Mouse (Mus musculus): ENCODE measurements around the gene Lcp1. TPM values are rescaled to one million over a fixed set of nuclear protein-coding genes. Genes with fewer than 3 reads are reported as not detected.

The Lcp1 gene
- total RNA-seq (2021) = 10 to 100 TPM; 14.3 to 15.2 TPM
- polyA plus RNA-seq (2012; rRNA removed) = 6.8 and 9.2 TPM in 2 replicates
- long read RNA-seq, partial matches to known transcripts = 15 of 17 reads
- long read RNA-seq, other reads (novel, unspliced or antisense) = 2 of 17 reads

DNA sequence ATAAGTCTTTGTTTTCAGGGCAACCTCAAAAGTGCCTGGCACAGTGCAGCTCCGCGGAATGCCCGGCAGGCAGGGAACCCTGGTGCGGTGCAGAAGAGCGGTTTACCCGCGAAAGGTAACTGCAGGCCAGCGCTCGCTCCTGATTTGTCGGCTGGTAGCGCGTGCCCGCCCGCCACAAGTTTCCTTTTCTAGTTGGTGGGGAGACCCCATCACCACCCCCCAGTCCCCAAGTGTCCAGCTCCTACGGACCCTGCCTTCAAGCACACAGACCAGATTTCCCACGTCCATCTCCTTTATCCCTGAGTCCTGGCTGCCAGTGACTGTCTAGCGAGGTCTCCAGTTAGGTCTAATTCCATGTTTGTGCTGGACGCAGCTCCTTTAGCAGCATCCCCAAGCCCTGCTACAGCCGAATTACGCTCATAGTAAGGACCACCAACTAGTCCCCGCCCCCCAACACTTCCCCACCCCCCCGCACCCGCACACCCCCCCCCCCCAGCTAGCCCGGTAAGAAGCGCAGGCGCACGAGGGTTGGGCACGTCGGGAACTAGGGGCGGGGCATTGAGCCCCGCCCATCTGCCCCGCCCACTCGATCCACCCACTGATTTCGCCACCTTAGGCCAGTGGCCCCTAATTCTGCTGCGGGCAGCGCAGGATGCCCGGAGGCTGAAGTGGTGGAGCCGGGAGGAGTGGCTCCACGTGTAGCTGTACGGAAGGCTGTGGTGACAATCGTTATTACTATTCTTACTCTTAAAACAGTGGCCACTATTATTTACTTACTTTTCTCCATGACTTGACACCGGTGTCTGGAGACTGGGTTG is at the start of gene Lcp1, which contains the start of gene Lrrc63:
TSS of gene Lcp1 (plus strand) at position 601 of the 818 bp plus-strand sequence.
TSS of gene Lrrc63 (minus strand) at position 381 of the 818 bp plus-strand sequence.
- H3K79me2 ChIP-seq (replicated peaks; ENCODE audit: control insufficient read depth, insufficient read depth, low read length) = no peaks in the 10 kb centered on the region
- peak within 1 kb of the TSS; percentile 45 for H3K9ac ChIP-seq (ENCODE audit: low read depth, low read length)
- intact Hi-C loops (cut with DNase I) = no loop called here
- 0 out of 2 replicates have a peak within 1 kb of the TSS, but pooled peaks have one; percentile 7 for H3K27ac ChIP-seq
- H3K4me3 ChIP-seq = peak within 1 kb of the TSS; percentile 55
- no peaks in the 10 kb centered on the region for H3K4me1 ChIP-seq (ENCODE audit: control insufficient read depth, insufficient read depth, low read length)
- H3K27me3 ChIP-seq (ENCODE audit: control insufficient read depth, insufficient read depth, low read length) = no peaks in the 10 kb centered on the region
- WGBS = 2% methylated on average over 38 of the region's 42 CpGs
- DNase-seq = peak; percentile 80
- H3K36me3 ChIP-seq (ENCODE audit: control insufficient read depth, insufficient read depth, low read length) = no peaks in the 10 kb centered on the region
- no peak for TF ChIP-seq EP300 (IDR thresholded peaks at IDR 0.05; ENCODE audit: insufficient read depth, low read depth, low read length)
- peak; percentile 52; the same call in 1 of the 2 replicates for TF ChIP-seq POLR2A (IDR thresholded peaks at IDR 0.05; ENCODE audit: insufficient read depth, low read depth, low read length)

DNA sequence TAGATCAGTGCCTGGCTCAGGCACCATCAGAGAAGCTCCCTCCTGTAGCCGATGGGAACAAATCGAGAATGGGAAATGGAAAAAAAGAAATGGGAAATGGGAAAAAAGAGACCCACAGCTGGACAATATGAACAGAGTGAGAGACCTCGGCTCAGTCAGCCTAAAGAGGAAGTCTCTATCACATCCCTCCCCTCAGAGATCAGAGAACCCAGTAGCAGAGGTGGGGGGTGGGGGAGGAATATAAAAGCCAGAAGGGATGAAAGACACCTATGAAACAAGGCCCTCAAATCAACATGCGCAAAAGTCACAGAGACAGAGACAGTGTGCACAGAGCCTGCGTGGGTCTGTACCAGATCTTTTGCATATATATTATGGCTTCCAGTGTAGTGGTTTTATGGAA is 27.9 kb upstream of the Lcp1 start:
- DNase-seq = no peak
- Histone ChIP-seq H3K9ac (ENCODE audit: low read depth, low read length) (no peak overlapping the region), H3K27me3 (ENCODE audit: control insufficient read depth, insufficient read depth, low read length) (no peaks in the 10 kb centered on the region), H3K4me1 (ENCODE audit: control insufficient read depth, insufficient read depth, low read length) (no peaks in the 10 kb centered on the region), H3K79me2 (replicated peaks; ENCODE audit: control insufficient read depth, insufficient read depth, low read length) (no peaks in the 10 kb centered on the region), H3K36me3 (ENCODE audit: control insufficient read depth, insufficient read depth, low read length) (no peaks in the 10 kb centered on the region), H3K4me3 (no peak overlapping the region), H3K27ac (no peak overlapping the region)
- TF ChIP-seq EP300 (IDR thresholded peaks at IDR 0.05; ENCODE audit: insufficient read depth, low read depth, low read length) (no peak), CTCF (IDR thresholded peaks at IDR 0.05) (no peak), POLR2A (IDR thresholded peaks at IDR 0.05; ENCODE audit: insufficient read depth, low read depth, low read length) (no peak)
- WGBS = 71% methylated on average over 5 of the region's 5 CpGs
- intact Hi-C loops (cut with DNase I) = no loop called here

DNA sequence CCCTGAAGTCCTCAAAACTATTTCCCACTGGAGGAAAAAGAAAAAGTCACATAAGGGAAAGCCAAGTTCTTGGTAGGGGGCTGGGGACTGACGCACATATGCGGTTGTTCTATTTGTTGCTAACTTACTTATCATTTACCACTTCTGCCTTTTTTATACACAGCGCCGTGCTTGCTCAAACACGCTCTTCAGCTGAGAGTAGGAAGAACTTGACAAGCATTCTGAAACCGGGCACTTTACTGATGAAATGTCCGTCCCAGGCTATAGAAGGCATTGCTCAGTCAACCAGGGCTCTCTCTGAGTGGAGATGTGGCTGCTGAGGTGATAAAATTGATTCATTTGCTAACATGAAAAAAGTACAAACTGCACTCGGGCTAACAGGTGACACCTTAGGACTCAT is 9.2 kb upstream of the Lcp1 start:
- Histone ChIP-seq H3K27ac (no peak overlapping the region), H3K4me1 (ENCODE audit: control insufficient read depth, insufficient read depth, low read length) (no peaks in the 10 kb centered on the region), H3K27me3 (ENCODE audit: control insufficient read depth, insufficient read depth, low read length) (no peaks in the 10 kb centered on the region), H3K36me3 (ENCODE audit: control insufficient read depth, insufficient read depth, low read length) (no peaks in the 10 kb centered on the region), H3K79me2 (replicated peaks; ENCODE audit: control insufficient read depth, insufficient read depth, low read length) (no peaks in the 10 kb centered on the region), H3K9ac (ENCODE audit: low read depth, low read length) (no peak overlapping the region), H3K4me3 (no peak overlapping the region)
- intact Hi-C loops (cut with DNase I) = no loop called here
- DNase-seq = no peak
- no peak for TF ChIP-seq CTCF (IDR thresholded peaks at IDR 0.05)
- no peak for TF ChIP-seq EP300 (IDR thresholded peaks at IDR 0.05; ENCODE audit: insufficient read depth, low read depth, low read length)
- no peak for TF ChIP-seq POLR2A (IDR thresholded peaks at IDR 0.05; ENCODE audit: insufficient read depth, low read depth, low read length)
- 80% methylated on average over 8 of the region's 8 CpGs for WGBS

DNA sequence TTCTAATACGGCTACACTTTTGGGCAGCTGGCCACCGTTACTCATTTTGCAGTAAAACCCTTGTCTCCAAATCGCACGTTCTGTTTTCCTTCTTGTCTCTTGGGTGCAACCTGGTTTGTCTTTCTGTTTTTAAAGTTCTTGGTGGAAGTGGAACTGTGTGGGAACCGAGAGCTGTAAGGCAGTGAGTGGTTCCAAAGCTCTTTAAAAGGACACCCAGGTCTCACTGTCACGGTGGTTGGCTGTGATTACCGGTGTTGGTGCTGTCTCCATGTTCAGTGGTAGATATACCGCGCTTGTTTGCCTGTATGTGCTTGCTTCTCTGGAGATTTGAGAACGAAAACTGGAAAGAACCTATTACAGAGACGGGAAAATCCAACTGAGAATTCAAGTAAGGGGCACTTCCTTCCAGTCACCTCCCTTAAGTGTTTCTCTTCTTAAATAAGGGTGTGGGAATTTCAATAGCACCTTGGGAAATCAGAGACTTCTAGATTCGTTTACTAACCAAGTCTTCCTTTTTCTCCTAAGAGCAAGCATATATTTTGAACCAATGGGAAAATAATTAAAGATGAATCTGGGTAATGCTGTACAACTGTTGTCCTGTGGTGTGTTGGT is 529 bp downstream of the Lcp1 start:
- Histone ChIP-seq H3K36me3 (ENCODE audit: control insufficient read depth, insufficient read depth, low read length) (no peaks in the 10 kb centered on the region), H3K27me3 (ENCODE audit: control insufficient read depth, insufficient read depth, low read length) (no peaks in the 10 kb centered on the region), H3K27ac (no peak overlapping the region), H3K9ac (ENCODE audit: low read depth, low read length) (no peak overlapping the region), H3K4me1 (ENCODE audit: control insufficient read depth, insufficient read depth, low read length) (no peaks in the 10 kb centered on the region), H3K79me2 (replicated peaks; ENCODE audit: control insufficient read depth, insufficient read depth, low read length) (no peaks in the 10 kb centered on the region), H3K4me3 (peak overlapping the region; percentile 55)
- 9% methylated on average over 12 of the region's 12 CpGs for WGBS
- intact Hi-C loops (cut with DNase I) = no loop called here
- no peak for DNase-seq
- no peak for TF ChIP-seq EP300 (IDR thresholded peaks at IDR 0.05; ENCODE audit: insufficient read depth, low read depth, low read length)
- no peak for TF ChIP-seq POLR2A (IDR thresholded peaks at IDR 0.05; ENCODE audit: insufficient read depth, low read depth, low read length)
- no peak for TF ChIP-seq CTCF (IDR thresholded peaks at IDR 0.05)

DNA sequence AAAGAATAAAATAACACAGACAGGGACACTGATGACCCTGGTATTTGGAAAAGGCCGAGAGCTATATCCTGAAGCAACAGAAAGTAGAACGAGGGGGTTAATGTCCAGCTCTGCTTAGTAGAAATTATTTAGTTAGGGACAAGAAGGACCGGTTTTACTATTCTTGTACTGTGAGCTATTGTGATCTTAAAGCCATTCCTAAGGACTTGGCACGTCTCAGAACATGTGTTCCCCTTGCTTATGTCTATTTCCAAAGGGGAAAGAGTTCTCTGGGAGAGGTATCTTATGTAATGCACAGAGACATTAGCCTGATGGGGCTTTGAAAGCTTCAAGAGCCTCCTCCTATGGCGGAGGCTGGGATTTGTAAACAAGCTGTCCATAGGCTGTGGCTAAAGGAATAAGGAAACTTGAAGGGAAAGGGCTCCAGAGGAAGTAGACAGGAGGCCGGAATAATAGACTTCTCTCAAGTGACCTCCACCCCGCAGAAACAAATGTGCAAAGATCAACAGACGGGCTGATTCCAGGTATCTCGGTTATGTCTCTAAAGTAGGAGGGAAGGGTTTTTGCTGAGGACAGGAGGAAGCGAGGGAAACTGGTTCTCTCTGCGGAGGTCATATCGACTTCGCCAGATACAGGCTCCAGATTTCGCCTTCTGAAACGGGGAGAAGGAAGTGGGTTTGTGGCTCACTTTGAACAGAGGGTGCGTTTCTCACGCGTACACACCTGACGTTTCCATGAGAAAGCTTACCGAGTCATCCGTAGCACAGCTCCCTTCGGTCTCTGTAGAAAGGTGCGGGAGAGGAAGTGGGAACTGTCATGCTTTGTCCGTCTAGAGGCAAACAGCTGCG is 5.4 kb downstream of the Lcp1 start:
- Histone ChIP-seq H3K9ac (ENCODE audit: low read depth, low read length) (peak overlapping the region; percentile 11), H3K36me3 (ENCODE audit: control insufficient read depth, insufficient read depth, low read length) (no peaks in the 10 kb centered on the region), H3K27me3 (ENCODE audit: control insufficient read depth, insufficient read depth, low read length) (no peaks in the 10 kb centered on the region), H3K27ac (peak overlapping the region; percentile 32), H3K4me3 (peak overlapping the region; percentile 47), H3K79me2 (replicated peaks; ENCODE audit: control insufficient read depth, insufficient read depth, low read length) (no peaks in the 10 kb centered on the region), H3K4me1 (ENCODE audit: control insufficient read depth, insufficient read depth, low read length) (no peaks in the 10 kb centered on the region)
- intact Hi-C loops (cut with DNase I) = no loop called here
- TF ChIP-seq EP300 (IDR thresholded peaks at IDR 0.05; ENCODE audit: insufficient read depth, low read depth, low read length) = no peak
- TF ChIP-seq POLR2A (IDR thresholded peaks at IDR 0.05; ENCODE audit: insufficient read depth, low read depth, low read length) = no peak
- TF ChIP-seq CTCF (IDR thresholded peaks at IDR 0.05) = no peak
- peak in 1 of 2 experiments; percentile 14 for DNase-seq
- 43% methylated on average over 25 of the region's 25 CpGs for WGBS

Measured in heart, adult 2 months (tissue).